Mouse (Mus musculus): Measurements from ENCODE around the gene Myl4. TPM values are rescaled to one million over a fixed set of nuclear protein-coding genes. Genes with fewer than 3 reads are reported as not detected.

Gene Myl4
- polyA plus RNA-seq, 1 experiment from 2014 or later, result 1,777 TPM

- Histone ChIP-seq H3K9me3 (no peaks in the 10 kb centered on the region), H3K4me3 (no peak overlapping the region), H3K36me3 (no peaks in the 10 kb centered on the region), H3K27ac (no peak overlapping the region), H3K27me3 (ENCODE audit: insufficient read depth, poor library complexity, severe bottlenecking) (no peaks in the 10 kb centered on the region), H3K4me1 (peaks cover 17% of the 10 kb centered on the region)
- DNase-seq (ENCODE audit: low spot score), result no peak
- 63% methylated on average over 7 of the region's 7 CpGs for WGBS
Observed at GRCm38 (mm10) chr11:104630185-104630835, 79.8 kb downstream of the Myl4 start.

- DNase-seq (ENCODE audit: low spot score), result no peak
- Histone ChIP-seq H3K27ac (no peak overlapping the region), H3K4me3 (no peak overlapping the region), H3K4me1 (peaks cover 8% of the 10 kb centered on the region), H3K9me3 (no peaks in the 10 kb centered on the region), H3K27me3 (ENCODE audit: insufficient read depth, poor library complexity, severe bottlenecking) (no peaks in the 10 kb centered on the region), H3K36me3 (no peaks in the 10 kb centered on the region)
- 62% methylated on average over 1 of the region's 1 CpGs for WGBS
Observed at GRCm38 (mm10) chr11:104631306-104631705, 80.8 kb downstream of the Myl4 start.

- 94% methylated on average over 14 of the region's 14 CpGs for WGBS
- H3K4me1 ChIP-seq, result no peaks in the 10 kb centered on the region
- DNase-seq (ENCODE audit: low spot score), result no peak
- H3K36me3 ChIP-seq, result peaks cover 4% of the 10 kb centered on the region; the same call in 1 of the 2 replicates
- H3K4me3 ChIP-seq, result no peak overlapping the region
- no peaks in the 10 kb centered on the region for H3K27me3 ChIP-seq (ENCODE audit: insufficient read depth, poor library complexity, severe bottlenecking)
- no peaks in the 10 kb centered on the region for H3K9me3 ChIP-seq
- no peak overlapping the region for H3K27ac ChIP-seq
Observed at GRCm38 (mm10) chr11:104637010-104637409, 86.5 kb downstream of the Myl4 start.

GRCm38 (mm10) chr11:104638006-104638405 is 87.5 kb downstream of the Myl4 start:
- 73% methylated on average over 5 of the region's 5 CpGs for WGBS
- DNase-seq (ENCODE audit: low spot score), result no peak
- H3K27ac ChIP-seq, result no peak overlapping the region

GRCm38 (mm10) chr11:104638906-104639305 is 88.4 kb downstream of the Myl4 start:
- Histone ChIP-seq H3K27ac (no peak overlapping the region), H3K4me3 (no peak overlapping the region), H3K27me3 (ENCODE audit: insufficient read depth, poor library complexity, severe bottlenecking) (no peaks in the 10 kb centered on the region), H3K4me1 (no peaks in the 10 kb centered on the region), H3K36me3 (peaks cover 9% of the 10 kb centered on the region; the same call in 1 of the 2 replicates), H3K9me3 (no peaks in the 10 kb centered on the region)
- 65% methylated on average over 2 of the region's 2 CpGs for WGBS
- no peak for DNase-seq (ENCODE audit: low spot score)

More at GRCm38 (mm10) chr11:104638006-104638405, 87.5 kb downstream of the Myl4 start:
- no peaks in the 10 kb centered on the region for H3K4me1 ChIP-seq
- no peaks in the 10 kb centered on the region for H3K9me3 ChIP-seq
- peaks cover 4% of the 10 kb centered on the region; the same call in 1 of the 2 replicates for H3K36me3 ChIP-seq
- H3K27me3 ChIP-seq (ENCODE audit: insufficient read depth, poor library complexity, severe bottlenecking), result no peaks in the 10 kb centered on the region
- no peak overlapping the region for H3K4me3 ChIP-seq

- DNase-seq (ENCODE audit: low spot score), result no peak
- 91% methylated on average over 9 of the region's 9 CpGs for WGBS
- Histone ChIP-seq H3K27ac (no peak overlapping the region), H3K4me3 (no peak overlapping the region), H3K9me3 (no peaks in the 10 kb centered on the region), H3K4me1 (no peaks in the 10 kb centered on the region), H3K36me3 (peaks cover 9% of the 10 kb centered on the region; the same call in 1 of the 2 replicates), H3K27me3 (ENCODE audit: insufficient read depth, poor library complexity, severe bottlenecking) (no peaks in the 10 kb centered on the region)
Observed at GRCm38 (mm10) chr11:104639634-104640033, 89.2 kb downstream of the Myl4 start.

- H3K27ac ChIP-seq, result no peak overlapping the region
- peaks cover 9% of the 10 kb centered on the region; the same call in 1 of the 2 replicates for H3K36me3 ChIP-seq
- DNase-seq (ENCODE audit: low spot score), result no peak
- no peaks in the 10 kb centered on the region for H3K27me3 ChIP-seq (ENCODE audit: insufficient read depth, poor library complexity, severe bottlenecking)
- H3K9me3 ChIP-seq, result no peaks in the 10 kb centered on the region
- 83% methylated on average over 10 of the region's 10 CpGs for WGBS
- no peaks in the 10 kb centered on the region for H3K4me1 ChIP-seq
- no peak overlapping the region for H3K4me3 ChIP-seq
Observed at GRCm38 (mm10) chr11:104640894-104641293, 90.4 kb downstream of the Myl4 start.

- H3K27me3 ChIP-seq (ENCODE audit: insufficient read depth, poor library complexity, severe bottlenecking), result no peaks in the 10 kb centered on the region
- H3K27ac ChIP-seq, result no peak overlapping the region
- peaks cover 5% of the 10 kb centered on the region; the same call in 1 of the 2 replicates for H3K36me3 ChIP-seq
- no peak overlapping the region for H3K4me3 ChIP-seq
- DNase-seq (ENCODE audit: low spot score), result no peak
- WGBS, result 83% methylated on average over 4 of the region's 4 CpGs
- 0 out of 2 replicates have a peak, but pooled peaks cover 5% of the 10 kb centered on the region for H3K4me1 ChIP-seq
- no peaks in the 10 kb centered on the region for H3K9me3 ChIP-seq
Observed at GRCm38 (mm10) chr11:104643236-104643635, 92.8 kb downstream of the Myl4 start.

Other genes with a start within 250 kb of the Myl4 start
- 15.3 and 19.3 TPM in 2 replicates for gene Kansl1, start 81.8 kb upstream of the Myl4 start, polyA plus RNA-seq (2016; fragmentation: Nextera tagmentation; extraction: Ambion mirVana)
- 39.0 and 39.8 TPM in 2 replicates for gene Cdc27, start within 50 bp of the Myl4 start, polyA plus RNA-seq (2016; fragmentation: Nextera tagmentation; extraction: Ambion mirVana)
- 9.1 and 9.9 TPM in 2 replicates for gene Itgb3, start 57.3 kb downstream of the Myl4 start, polyA plus RNA-seq (2016; fragmentation: Nextera tagmentation; extraction: Ambion mirVana)
- gene Gm11639, start 135.0 kb downstream of the Myl4 start, polyA plus RNA-seq (2016; fragmentation: Nextera tagmentation; extraction: Ambion mirVana), result 0.01 TPM in 1 of 2 replicates, not detected in the other